Mouse (Mus musculus): Measurements from ENCODE around the gene Gamt. TPM values are rescaled to one million over a fixed set of nuclear protein-coding genes. Genes with fewer than 3 reads are reported as not detected.
"Not testable (repeated sequence)": the region's sequence is repeated elsewhere in the genome, so short reads cannot be mapped to it uniquely, and the experiment has no call there.

Gene Gamt
- total RNA-seq, 2 experiments from 2014 or later = 9.0 to 9.3 TPM

- no peak for DNase-seq (ENCODE audit: low spot score)
- intact Hi-C loops (cut with DNase I) = no loop called here
Observed at GRCm38 (mm10) chr10:80239791-80240190, 21.0 kb downstream of the Gamt start.

- intact Hi-C loops (cut with DNase I) = no loop called here
Observed at GRCm38 (mm10) chr10:80238306-80238705, 22.5 kb downstream of the Gamt start.

GRCm38 (mm10) chr10:80237020-80237419 is 23.8 kb downstream of the Gamt start:
- intact Hi-C loops (cut with DNase I) = no loop called here
- no peak for DNase-seq (ENCODE audit: low spot score)

More at GRCm38 (mm10) chr10:80238306-80238705, 22.5 kb downstream of the Gamt start:
- no peak for DNase-seq (ENCODE audit: low spot score)

DNA sequence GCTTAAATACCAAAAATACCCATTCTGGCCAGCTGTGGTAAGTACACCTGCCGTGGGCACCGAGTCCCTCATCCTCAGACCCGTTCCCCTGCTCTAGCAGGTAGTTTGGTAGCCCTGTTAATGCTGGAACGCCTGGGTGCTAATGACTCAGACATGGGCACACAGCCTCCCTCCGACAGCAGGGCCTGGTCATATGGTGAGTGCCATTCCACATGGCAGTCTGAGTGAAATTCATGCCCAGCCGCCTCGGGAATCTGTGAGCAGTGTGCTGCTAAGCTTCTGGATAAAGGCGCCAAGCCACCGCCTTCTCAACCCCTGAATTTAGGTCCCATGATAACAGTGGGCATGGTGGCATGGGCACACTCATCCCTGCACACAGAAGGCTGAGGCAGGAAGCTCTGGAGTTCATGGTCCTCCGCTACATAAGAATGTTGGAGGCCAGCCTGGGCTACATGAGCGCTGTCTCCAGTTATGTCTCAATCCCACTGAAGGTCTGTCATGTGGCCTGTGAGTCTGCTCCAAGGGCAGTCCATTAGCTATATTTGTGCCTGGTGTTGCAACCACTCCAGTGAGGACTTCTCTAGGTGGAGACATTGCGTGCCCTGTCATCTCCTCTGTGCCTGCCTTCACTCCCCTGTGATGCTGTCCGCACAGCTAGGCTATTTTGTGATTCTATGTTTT is 24.5 kb downstream of the Gamt start:
- intact Hi-C loops (cut with DNase I) = no loop called here
- DNase-seq (ENCODE audit: low spot score) = no peak

GRCm38 (mm10) chr10:80227877-80228775 is 32.7 kb downstream of the Gamt start:
- DNase-seq (ENCODE audit: low spot score) = no peak
- intact Hi-C loops (cut with DNase I) = no loop called here

GRCm38 (mm10) chr10:80227166-80227539 is 33.7 kb downstream of the Gamt start:
- intact Hi-C loops (cut with DNase I) = no loop called here
- DNase-seq (ENCODE audit: low spot score) = no peak

DNA sequence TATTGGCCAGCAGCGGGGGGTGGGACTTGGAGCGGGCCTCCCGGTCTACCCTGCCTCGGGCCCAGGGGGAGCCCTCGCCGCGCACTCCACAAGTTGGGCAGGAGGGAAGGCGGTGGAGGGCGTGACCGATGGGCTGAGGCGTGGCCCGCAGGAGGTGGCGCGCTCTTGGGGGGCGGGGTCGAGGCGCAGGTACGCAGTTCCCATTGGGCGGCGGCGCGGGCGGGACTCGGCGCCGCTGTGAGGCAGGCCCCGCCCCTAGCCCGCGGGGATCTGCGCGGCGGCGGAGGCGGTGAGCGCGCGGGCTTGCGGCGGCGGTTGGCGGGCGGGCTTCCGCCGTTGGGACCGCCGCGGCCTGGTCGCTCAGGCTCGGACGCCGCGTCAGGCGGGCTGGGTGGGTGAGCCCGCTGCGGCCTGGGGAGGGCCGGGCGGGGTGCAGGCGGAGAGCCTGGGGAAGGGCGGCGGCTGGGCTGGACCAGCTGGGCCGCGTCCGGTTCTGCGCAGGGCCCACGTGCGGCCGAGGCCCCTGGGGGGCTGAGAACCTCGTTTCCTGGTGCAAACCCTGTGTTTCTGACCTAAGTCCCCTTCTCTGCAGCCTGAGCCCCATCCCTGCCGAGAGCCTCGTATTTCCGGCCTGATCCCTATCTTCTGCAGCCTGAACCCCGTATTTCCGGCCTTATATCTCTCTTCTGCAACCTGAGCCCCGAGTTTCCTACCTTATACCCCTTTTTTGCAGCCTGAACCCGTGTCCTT is 34.2 kb downstream of the Gamt start, which contains the start of gene Mum1:
Mum1 (plus strand) TSS at position 19 of the 750 bp plus-strand sequence.
- peak; percentile 99 for DNase-seq (ENCODE audit: low spot score)
- intact Hi-C loops (cut with DNase I) = no loop called here

GRCm38 (mm10) chr10:80226071-80226415 is 34.8 kb downstream of the Gamt start:
- DNase-seq (ENCODE audit: low spot score) = no peak
- intact Hi-C loops (cut with DNase I) = no loop called here

DNA sequence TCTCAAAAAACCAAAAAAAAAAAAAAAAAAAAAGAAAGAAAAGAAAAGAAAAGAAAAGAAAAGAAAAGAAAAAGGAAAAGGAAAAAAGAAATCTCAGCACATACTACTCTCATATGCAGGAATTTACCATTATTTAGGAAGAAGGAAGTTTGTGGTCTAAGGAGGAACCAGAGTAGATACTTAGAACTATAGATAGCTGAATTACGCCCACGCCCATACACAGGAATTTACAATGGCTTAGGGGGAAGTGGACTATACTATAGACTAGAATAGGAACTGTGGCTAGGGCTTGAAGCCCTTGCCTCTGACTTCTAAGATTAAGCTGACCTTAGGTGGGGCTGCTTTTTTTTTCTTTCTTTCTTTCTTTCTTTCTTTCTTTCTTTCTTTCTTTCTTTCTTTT is 37.7 kb downstream of the Gamt start:
- intact Hi-C loops (cut with DNase I); DNase-seq (ENCODE audit: low spot score): not testable (repeated sequence)

DNA sequence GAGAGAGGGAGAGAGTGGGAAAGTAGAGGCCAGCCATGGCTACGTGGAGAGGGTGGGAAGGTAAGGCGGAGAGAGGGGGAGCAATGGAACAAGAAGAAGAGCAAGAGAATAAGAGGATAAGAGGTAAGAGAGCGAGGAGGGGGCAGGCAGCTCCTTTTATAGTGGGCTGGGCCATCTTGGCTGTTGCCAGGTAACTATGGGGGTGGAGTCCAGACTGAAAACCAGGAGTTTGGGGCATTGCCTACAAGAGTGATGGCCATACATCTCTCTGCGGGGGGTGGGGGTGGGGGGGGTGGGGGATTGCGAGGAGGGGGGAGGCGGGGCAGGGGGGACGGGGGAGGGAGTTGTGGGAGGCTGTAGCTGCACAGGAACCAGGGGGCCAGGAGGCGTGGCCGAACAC is 40.1 kb downstream of the Gamt start:
- no peak for DNase-seq (ENCODE audit: low spot score)
- intact Hi-C loops (cut with DNase I) = no loop called here

GRCm38 (mm10) chr10:80215048-80215772 is 45.6 kb downstream of the Gamt start:
- DNase-seq (ENCODE audit: low spot score) = no peak
- intact Hi-C loops (cut with DNase I) = no loop called here

- intact Hi-C loops (cut with DNase I); DNase-seq (ENCODE audit: low spot score): not testable (repeated sequence)
Observed at GRCm38 (mm10) chr10:80211547-80212103, 49.2 kb downstream of the Gamt start.

DNA sequence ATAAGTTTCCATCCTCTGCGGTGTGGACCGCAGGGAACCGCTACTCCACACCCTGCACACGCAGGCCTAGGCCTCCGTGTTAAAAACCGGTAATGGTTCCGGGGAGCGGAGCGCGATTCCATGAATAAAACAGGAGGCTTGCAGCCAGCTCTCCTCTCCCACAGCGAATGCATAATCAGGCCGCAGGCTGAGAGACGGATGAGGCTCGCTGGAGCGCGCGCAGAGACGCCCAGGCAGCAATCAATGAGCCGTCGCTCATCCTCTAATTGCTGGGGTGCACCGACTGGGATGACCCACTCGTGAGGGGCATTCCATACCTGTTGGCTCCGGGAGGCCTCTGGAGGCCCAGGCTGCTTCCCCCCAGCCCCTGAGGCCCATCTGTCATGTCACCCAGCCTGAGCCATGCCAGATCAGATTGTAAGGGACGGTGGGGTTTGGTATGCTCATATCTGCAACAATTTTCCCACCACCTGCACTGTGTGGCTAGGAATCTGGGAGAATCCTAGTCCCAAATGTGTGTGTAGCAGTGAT is 51.9 kb downstream of the Gamt start:
- intact Hi-C loops (cut with DNase I) = no loop called here
- no peak for DNase-seq (ENCODE audit: low spot score)

- intact Hi-C loops (cut with DNase I) = no loop called here
- DNase-seq (ENCODE audit: low spot score) = no peak
Observed at GRCm38 (mm10) chr10:80208248-80208647, 52.6 kb downstream of the Gamt start.

Small RNA genes within 50 kb of the gene (microRNA-seq; reads per million reads assigned to microRNA genes)
- not detected for gene Mir6911

Other genes starting within 250 kb of the Gamt start
- gene Arhgap45, start 244.4 kb downstream of the Gamt start, total RNA-seq (2021) = 1 to 10 TPM; 4.7 to 4.9 TPM
- gene Polr2e, start 221.2 kb downstream of the Gamt start, total RNA-seq (2021) = 10 to 100 TPM; 79.3 to 81.2 TPM
- 100 to 1,000 TPM; 691 to 812 TPM for gene Gpx4, start 213.8 kb downstream of the Gamt start, total RNA-seq (2021)
- gene Sbno2, start 155.4 kb downstream of the Gamt start, total RNA-seq (2021) = 10 to 100 TPM; 11.0 to 11.6 TPM
- 100 to 1,000 TPM; 133 to 138 TPM for gene Stk11, start 145.2 kb downstream of the Gamt start, total RNA-seq (2021)
- gene Atp5d, start 122.4 kb downstream of the Gamt start, total RNA-seq (2021) = 1,000 to 10,000 TPM; 1,252 to 1,264 TPM
- gene Cbarp, start 120.2 kb downstream of the Gamt start, total RNA-seq (2021) = 1 to 10 TPM; 2.4 to 3.1 TPM
- 100 to 1,000 TPM in 1 of 2 experiments, 10 to 100 TPM in 1; 92.1 to 120 TPM for gene Midn, start 112.7 kb downstream of the Gamt start, total RNA-seq (2021)
- gene Cirbp, start 95.0 kb downstream of the Gamt start, total RNA-seq (2021) = 10 to 100 TPM; 31.7 to 43.1 TPM
- gene 1600002K03Rik, start 88.1 kb downstream of the Gamt start, total RNA-seq (2021) = 1 to 10 TPM; 4.2 to 5.2 TPM
- gene Efna2, start 81.5 kb downstream of the Gamt start, total RNA-seq (2021) = 1 to 10 TPM in 1 of 2 experiments, under 1 TPM in 1; 0.91 to 1.1 TPM
- gene Mum1, start 34.6 kb downstream of the Gamt start, total RNA-seq (2021) = 10 to 100 TPM; 15.3 to 16.7 TPM
- gene Ndufs7, start 11.9 kb downstream of the Gamt start, total RNA-seq (2021) = 100 to 1,000 TPM; 957 to 967 TPM
- 10 to 100 TPM; 55.0 to 69.6 TPM for gene Dazap1, start 474 bp upstream of the Gamt start, total RNA-seq (2021)
- 100 to 1,000 TPM; 703 to 732 TPM for gene Rps15, start 31.4 kb upstream of the Gamt start, total RNA-seq (2021)
- gene Apc2, start 35.0 kb upstream of the Gamt start, total RNA-seq (2021) = 1 to 10 TPM; 3.4 to 4.0 TPM
- 10 to 100 TPM; 11.4 to 13.8 TPM for gene 2310011J03Rik, start 59.5 kb upstream of the Gamt start, total RNA-seq (2021)
- 1 to 10 TPM; 1.3 to 1.6 TPM for gene Pcsk4, start 68.5 kb upstream of the Gamt start, total RNA-seq (2021)
- 1 to 10 TPM; 1.9 to 2.1 TPM for gene Reep6, start 68.9 kb upstream of the Gamt start, total RNA-seq (2021)
- gene Adamtsl5, start 87.4 kb upstream of the Gamt start, total RNA-seq (2021) = 10 to 100 TPM; 68.4 to 71.7 TPM
- under 1 TPM; 0.18 to 0.36 TPM for gene Plk5, start 95.4 kb upstream of the Gamt start, total RNA-seq (2021)
- gene Mex3d, start 126.6 kb upstream of the Gamt start, total RNA-seq (2021) = 1 to 10 TPM; 7.5 to 8.8 TPM
- 10 to 100 TPM; 85.2 to 88.9 TPM for gene Mbd3, start 138.5 kb upstream of the Gamt start, total RNA-seq (2021)
- gene Uqcr11, start 145.8 kb upstream of the Gamt start, total RNA-seq (2021) = 1,000 to 10,000 TPM; 1,983 to 2,045 TPM
- gene Tcf3, start 172.6 kb upstream of the Gamt start, total RNA-seq (2021) = 10 to 100 TPM; 20.3 to 20.9 TPM
- gene Onecut3, start 233.8 kb upstream of the Gamt start, total RNA-seq (2021) = under 1 TPM in 1 of 2 experiments, not detected in 1; 0.05 TPM